Mouse (Mus musculus) forebrain, embryonic 15.5 days (tissue): ENCODE measurements around the gene Gm42417. TPM values are rescaled to one million over a fixed set of nuclear protein-coding genes. Genes with fewer than 3 reads are reported as not detected.

Source experiments
- ATAC-seq: fragments of 200-750 bp; cut with Nextera tagmentation; replicated peaks from 2 replicates; pipeline ENCODE4 v1.8.0; 2017; ENCODE audit warnings: mild to moderate bottlenecking, moderate TSS enrichment, moderate library complexity
- H3K27ac ChIP-seq: fragments of 300-500 bp; sonication (generic); replicated peaks from 2 replicates; pipeline ENCODE4 v1.5.1; 2015; ENCODE audit warnings: mild to moderate bottlenecking, inconsistent platforms
- H3K27me3 ChIP-seq: fragments of 300-500 bp; sonication (generic); 2 replicates; pipeline ENCODE4 v1.6.1; 2015; ENCODE audit warnings: inconsistent platforms
- H3K36me3 ChIP-seq: fragments of 300-500 bp; sonication (generic); 2 replicates; pipeline ENCODE4 v1.6.1; 2015; ENCODE audit warnings: mild to moderate bottlenecking, inconsistent platforms
- H3K4me1 ChIP-seq: fragments of 300-500 bp; sonication (generic); 2 replicates; pipeline ENCODE4 v1.6.1; 2015; ENCODE audit warnings: inconsistent platforms
- H3K4me2 ChIP-seq: fragments of 300-500 bp; sonication (generic); replicated peaks from 2 replicates; pipeline ENCODE4 v1.6.1; 2015; ENCODE audit warnings: mild to moderate bottlenecking, inconsistent platforms
- H3K4me3 ChIP-seq: fragments of 300-500 bp; sonication (generic); 2 replicates; pipeline ENCODE4 v1.5.1; 2015; ENCODE audit warnings: mild to moderate bottlenecking, inconsistent platforms
- H3K9ac ChIP-seq: fragments of 300-500 bp; sonication (generic); replicated peaks from 2 replicates; pipeline ENCODE4 v1.6.1; 2015; ENCODE audit warnings: mild to moderate bottlenecking, inconsistent platforms
- H3K9me3 ChIP-seq: fragments of 300-500 bp; sonication (generic); 2 replicates; pipeline ENCODE4 v1.6.1; 2016; ENCODE audit warnings: inconsistent platforms
- WGBS: fragments of 180-500 bp; shearing (Covaris S2); methylation state at CpG from one replicate; pipeline ENCODE4 v1.1.7; 2015; ENCODE audit warnings: mixed read lengths; 5-methylcytosine and 5-hydroxymethylcytosine counted together
- polyA plus RNA-seq: library from polyadenylated mRNA; unstranded; fragments of >200 nt; fragmentation: Nextera tagmentation; extraction: Ambion mirVana; gene quantifications from 2 replicates; pipeline ENCODE4 v1.2.1, GENCODE M21; 2015

The Gm42417 gene
- polyA plus RNA-seq, 1 experiment from 2014 or later, result not detected

- Histone ChIP-seq H3K27ac (no peak overlapping the region), H3K9me3 (no peaks in the 10 kb centered on the region), H3K36me3 (no peaks in the 10 kb centered on the region), H3K4me1 (peaks cover 8% of the 10 kb centered on the region), H3K4me2 (no peak overlapping the region), H3K27me3 (0 out of 2 replicates have a peak, but pooled peaks cover 3% of the 10 kb centered on the region), H3K4me3 (no peak overlapping the region), H3K9ac (no peak overlapping the region)
- ATAC-seq, result no peak
- WGBS, result 74% methylated on average over 4 of the region's 4 CpGs
Observed at GRCm38 (mm10) chr1:36562388-36562787, 23.2 kb upstream of the Gm42417 start.

DNA sequence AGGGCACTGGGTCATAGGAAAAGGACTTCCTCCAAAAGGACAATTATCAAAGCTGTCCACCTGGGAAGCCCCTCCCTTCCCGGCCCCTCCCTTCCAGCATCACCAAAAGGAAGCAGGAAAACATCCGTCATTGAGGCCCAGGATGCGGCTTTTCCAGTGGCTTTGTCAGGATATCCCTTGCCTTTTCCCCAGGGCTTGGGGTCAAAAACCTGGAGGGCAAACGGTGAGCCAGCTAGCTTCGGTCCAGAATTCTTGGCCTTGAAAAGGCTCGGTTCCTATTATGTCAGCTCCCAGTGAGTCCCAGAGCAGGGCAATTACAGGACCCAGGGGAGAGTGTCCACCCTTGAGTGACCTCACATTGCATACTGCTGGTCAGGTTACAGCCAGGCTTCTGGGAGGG is 21.7 kb upstream of the Gm42417 start:
- H3K36me3 ChIP-seq, result no peaks in the 10 kb centered on the region
- H3K4me3 ChIP-seq, result no peak overlapping the region
- no peak for ATAC-seq
- H3K9me3 ChIP-seq, result no peaks in the 10 kb centered on the region
- no peak overlapping the region for H3K9ac ChIP-seq
- no peak overlapping the region for H3K27ac ChIP-seq
- H3K4me1 ChIP-seq, result peaks cover 10% of the 10 kb centered on the region
- H3K27me3 ChIP-seq, result 0 out of 2 replicates have a peak, but pooled peaks cover 3% of the 10 kb centered on the region
- no peak overlapping the region for H3K4me2 ChIP-seq
- WGBS, result 58% methylated on average over 6 of the region's 6 CpGs

GRCm38 (mm10) chr1:36559888-36560287 is 20.7 kb upstream of the Gm42417 start:
- Histone ChIP-seq H3K9ac (no peak overlapping the region), H3K4me3 (no peak overlapping the region), H3K4me2 (no peak overlapping the region), H3K9me3 (no peaks in the 10 kb centered on the region), H3K36me3 (0 out of 2 replicates have a peak, but pooled peaks cover 5% of the 10 kb centered on the region), H3K27ac (no peak overlapping the region), H3K4me1 (peaks cover 20% of the 10 kb centered on the region), H3K27me3 (0 out of 2 replicates have a peak, but pooled peaks cover 3% of the 10 kb centered on the region)
- WGBS, result 66% methylated on average over 5 of the region's 5 CpGs
- ATAC-seq, result no peak

DNA sequence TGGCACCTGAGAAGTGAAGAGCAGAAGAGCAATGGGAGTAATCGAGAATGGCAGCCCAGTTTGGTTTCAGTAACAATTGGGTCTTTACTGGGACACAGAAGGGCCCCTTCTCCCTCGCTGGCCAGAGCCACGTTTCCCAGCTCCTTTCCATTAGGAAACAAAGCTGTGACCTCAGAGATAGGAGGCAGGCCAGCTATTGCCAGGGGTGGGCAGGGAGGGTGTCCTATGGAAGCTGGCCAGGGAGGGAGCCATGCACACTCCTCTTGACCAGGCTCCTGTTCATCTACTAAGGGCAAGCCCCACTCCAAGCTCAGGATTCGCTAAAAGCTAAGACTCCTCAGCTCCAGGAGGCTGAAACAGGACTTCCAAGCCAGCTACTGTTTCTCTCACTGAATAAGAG is 20.0 kb upstream of the Gm42417 start:
- WGBS, result 9% methylated on average over 4 of the region's 4 CpGs
- H3K9me3 ChIP-seq, result no peaks in the 10 kb centered on the region
- peak overlapping the region; percentile 79; the same call in 1 of the 2 replicates for H3K4me3 ChIP-seq
- peaks cover 11% of the 10 kb centered on the region; the same call in 1 of the 2 replicates for H3K36me3 ChIP-seq
- H3K9ac ChIP-seq, result no peak overlapping the region
- peaks cover 26% of the 10 kb centered on the region for H3K4me1 ChIP-seq
- 0 out of 2 replicates have a peak, but pooled peaks cover 3% of the 10 kb centered on the region for H3K27me3 ChIP-seq
- ATAC-seq, result no peak
- 0 out of 2 replicates have a peak overlapping the region, but pooled peaks have one; percentile 98 for H3K27ac ChIP-seq
- H3K4me2 ChIP-seq, result no peak overlapping the region

GRCm38 (mm10) chr1:36558031-36558993 is 19.1 kb upstream of the Gm42417 start, which contains the start of gene Sema4c:
Sema4c (minus strand) TSS chr1:36558349.
- Histone ChIP-seq H3K9me3 (no peaks in the 10 kb centered on the region), H3K4me3 (peak within 1 kb of the TSS; percentile 79), H3K36me3 (peaks cover 20% of the 10 kb centered on the region), H3K9ac (peak within 1 kb of the TSS; percentile 100), H3K27ac (peak within 1 kb of the TSS; percentile 98), H3K27me3 (0 out of 2 replicates have a peak, but pooled peaks cover 3% of the 10 kb centered on the region), H3K4me2 (peak within 1 kb of the TSS; percentile 94), H3K4me1 (peaks cover 33% of the 10 kb centered on the region)
- ATAC-seq, result peak; percentile 60
- WGBS, result under 1% methylated on average over 66 of the region's 69 CpGs

DNA sequence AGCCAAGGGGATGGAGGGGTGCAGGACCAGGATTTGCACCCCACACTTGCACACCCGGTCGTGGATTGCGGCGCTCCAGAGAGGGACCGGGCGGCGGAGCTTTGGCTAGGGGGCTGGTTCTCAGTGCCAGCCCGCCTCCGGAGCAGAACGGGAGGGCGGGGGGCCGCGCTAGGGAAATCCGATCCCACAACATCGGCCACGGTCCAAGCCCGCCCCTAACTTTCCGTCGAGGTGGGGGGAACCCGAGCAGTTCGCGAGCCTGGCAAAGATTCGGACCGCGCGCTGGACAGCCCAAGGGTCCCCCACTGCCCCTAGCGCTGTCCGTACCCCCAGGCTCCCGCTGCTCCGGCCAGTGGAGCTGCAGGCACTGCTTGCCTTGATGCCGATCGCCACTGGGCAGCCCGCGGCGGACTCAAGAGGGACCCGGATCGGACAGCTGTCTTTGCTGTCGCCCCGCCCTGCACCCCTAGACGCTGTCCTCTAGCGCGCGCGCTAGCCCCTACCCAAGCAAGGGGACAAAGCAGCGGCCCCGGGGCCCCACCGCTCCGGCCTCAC is 18.3 kb upstream of the Gm42417 start:
- Histone ChIP-seq H3K9me3 (no peaks in the 10 kb centered on the region), H3K36me3 (peaks cover 28% of the 10 kb centered on the region), H3K9ac (peak overlapping the region; percentile 100), H3K4me3 (peak overlapping the region; percentile 79), H3K27me3 (0 out of 2 replicates have a peak, but pooled peaks cover 3% of the 10 kb centered on the region), H3K4me2 (peak overlapping the region; percentile 94), H3K4me1 (peaks cover 33% of the 10 kb centered on the region), H3K27ac (peak overlapping the region; percentile 98)
- under 1% methylated on average over 48 of the region's 48 CpGs for WGBS
- peak; percentile 75 for ATAC-seq

DNA sequence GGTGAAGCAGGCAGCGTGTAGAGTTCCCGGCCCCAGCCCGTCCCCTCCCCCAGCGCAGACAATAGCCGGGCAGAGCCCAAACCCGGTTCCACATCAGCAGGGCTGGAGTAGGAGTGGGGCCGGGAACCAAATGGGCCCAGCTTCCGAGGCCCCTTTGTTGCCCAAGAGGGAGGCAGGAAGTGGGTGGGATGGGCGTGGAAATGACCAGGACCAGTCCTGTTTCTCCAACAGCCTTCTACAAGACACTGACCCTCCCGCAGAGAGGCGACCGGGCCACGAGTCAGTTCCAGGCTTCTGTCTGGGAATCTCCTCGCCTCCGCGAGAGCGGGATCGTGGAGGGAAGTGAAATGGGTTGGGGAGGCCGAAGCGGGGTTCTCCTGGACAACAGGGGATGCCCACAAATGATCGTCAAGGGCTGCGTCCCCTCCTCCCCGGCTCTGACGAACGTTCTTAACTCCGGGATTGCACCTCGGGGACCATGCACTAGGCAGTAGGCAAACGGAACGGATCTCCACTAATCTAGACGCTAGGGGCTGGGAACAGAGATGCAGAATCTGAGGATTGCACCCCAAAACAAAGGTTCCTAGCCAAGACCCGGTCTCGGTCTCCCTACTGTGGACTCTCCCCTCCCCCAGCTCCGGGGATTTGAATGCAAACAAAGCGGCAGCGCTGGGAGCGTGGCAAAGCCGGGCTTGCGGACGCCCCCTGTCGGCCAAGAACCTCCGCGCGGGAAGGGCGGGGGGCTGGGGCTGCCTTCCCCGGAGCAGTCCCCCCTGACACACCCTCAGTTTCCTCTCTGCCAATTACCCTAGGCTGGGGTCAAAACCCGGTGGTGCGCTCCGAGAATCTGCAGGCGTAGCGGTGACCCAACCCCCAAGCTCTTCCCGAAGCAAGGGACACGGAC is 17.6 kb upstream of the Gm42417 start:
- Histone ChIP-seq H3K4me1 (peaks cover 33% of the 10 kb centered on the region), H3K9ac (peak overlapping the region; percentile 100), H3K4me3 (peak overlapping the region; percentile 79), H3K36me3 (peaks cover 35% of the 10 kb centered on the region), H3K27ac (peak overlapping the region; percentile 98), H3K9me3 (no peaks in the 10 kb centered on the region), H3K27me3 (0 out of 2 replicates have a peak, but pooled peaks cover 3% of the 10 kb centered on the region), H3K4me2 (peak overlapping the region; percentile 94)
- ATAC-seq, result peak; percentile 86
- under 1% methylated on average over 52 of the region's 52 CpGs for WGBS

GRCm38 (mm10) chr1:36555798-36556395 is 16.7 kb upstream of the Gm42417 start:
- Histone ChIP-seq H3K9me3 (no peaks in the 10 kb centered on the region), H3K27me3 (no peaks in the 10 kb centered on the region), H3K36me3 (peaks cover 44% of the 10 kb centered on the region), H3K4me3 (peak overlapping the region; percentile 79), H3K27ac (peak overlapping the region; percentile 98), H3K4me2 (peak overlapping the region; percentile 94), H3K4me1 (peaks cover 33% of the 10 kb centered on the region), H3K9ac (peak overlapping the region; percentile 100)
- ATAC-seq, result no peak
- 3% methylated on average over 8 of the region's 8 CpGs for WGBS

DNA sequence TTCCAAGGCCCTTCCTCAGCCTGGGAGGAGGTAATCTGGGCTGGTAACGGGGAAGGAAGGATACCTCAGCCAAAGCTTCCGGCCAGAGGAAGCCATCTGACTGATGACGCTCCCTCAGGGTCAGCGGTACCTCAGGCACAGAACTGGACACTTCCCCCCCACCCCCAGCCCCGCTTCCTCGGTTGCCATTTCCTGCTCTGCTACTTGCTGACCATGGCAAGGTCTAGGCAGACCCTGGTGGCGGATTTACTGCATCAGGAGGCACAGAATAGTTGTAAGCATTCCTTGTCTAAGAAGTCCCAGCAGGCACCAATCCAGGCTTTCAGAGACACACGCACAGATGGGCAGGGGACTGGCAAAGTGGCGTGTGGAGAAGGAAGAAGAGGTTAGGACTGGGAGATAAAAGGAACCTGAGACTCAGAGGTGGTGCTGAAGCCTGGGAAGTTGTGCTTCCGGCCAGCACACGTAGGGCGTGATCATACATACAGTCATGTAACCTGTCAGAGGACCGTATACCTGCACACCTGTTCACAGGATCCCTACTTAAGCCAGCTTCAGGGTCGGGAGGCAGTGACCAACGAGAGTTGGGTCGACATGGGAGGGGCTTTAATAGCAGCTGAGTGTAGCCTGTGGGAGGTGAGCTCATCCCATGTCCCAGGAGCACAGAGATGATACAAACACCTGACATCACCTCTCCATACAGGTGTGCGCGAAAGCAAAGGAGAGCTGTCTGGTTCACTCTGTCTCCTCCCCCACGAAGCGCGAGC is 15.6 kb upstream of the Gm42417 start:
- Histone ChIP-seq H3K27ac (0 out of 2 replicates have a peak overlapping the region, but pooled peaks have one; percentile 2), H3K9me3 (no peaks in the 10 kb centered on the region), H3K9ac (peak overlapping the region; percentile 100), H3K4me2 (peak overlapping the region; percentile 94), H3K36me3 (peaks cover 55% of the 10 kb centered on the region), H3K27me3 (no peaks in the 10 kb centered on the region), H3K4me3 (peak overlapping the region; percentile 79), H3K4me1 (peaks cover 36% of the 10 kb centered on the region)
- 79% methylated on average over 21 of the region's 21 CpGs for WGBS
- no peak for ATAC-seq

GRCm38 (mm10) chr1:36552506-36552905 is 13.3 kb upstream of the Gm42417 start:
- Histone ChIP-seq H3K36me3 (peaks cover 65% of the 10 kb centered on the region), H3K27ac (no peak overlapping the region), H3K4me2 (no peak overlapping the region), H3K9ac (no peak overlapping the region), H3K4me3 (no peak overlapping the region), H3K27me3 (no peaks in the 10 kb centered on the region), H3K9me3 (no peaks in the 10 kb centered on the region), H3K4me1 (peaks cover 51% of the 10 kb centered on the region)
- 85% methylated on average over 16 of the region's 16 CpGs for WGBS
- no peak for ATAC-seq
